ENCODE assay signal across 22 mouse cellular contexts in the genomic region with DNA sequence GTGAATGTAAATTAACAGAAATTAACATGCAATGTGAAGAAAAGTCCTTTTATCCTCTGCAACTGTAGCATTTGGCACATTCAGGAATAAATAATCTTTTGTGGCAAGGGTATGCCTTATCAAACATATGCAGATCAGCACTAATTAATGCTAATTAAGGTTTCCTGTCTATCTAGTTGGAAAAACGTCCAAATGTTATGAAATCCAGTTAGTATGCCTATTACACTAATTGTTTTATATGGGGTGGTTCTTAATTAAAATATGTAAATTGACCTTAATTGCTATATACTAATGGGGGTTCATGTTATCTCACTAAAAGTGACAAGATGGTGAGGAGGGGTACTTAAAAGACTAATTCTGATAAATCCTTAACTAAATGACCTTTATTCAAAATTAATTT.
DNase-seq lines count a peak whose midpoint lies in the region; ATAC-seq and TF ChIP-seq lines count a peak whose summit lies in the region.
"Had no signal": no experiment of that assay in that cellular context is flagged by ENCODE, and none has a peak within 500 bp of the region (broad histone marks: within the 10 kb centered on the region; RNA-seq: fewer than 3 reads in every experiment).

No protein-coding gene starts in this region.

- DNase-seq in hindbrain, embryonic 10.5 days (ENCODE audit: low spot score), result no peak
- DNase-seq in midbrain, embryonic 14.5 days, result peak; percentile 57
- peak; percentile 40 for DNase-seq in brain, embryonic 18.5 days (ENCODE audit: low read depth, low spot score)
- DNase-seq in forebrain, postnatal 0 days, result no peak
- DNase-seq in liver, postnatal 0 days, result no peak
- no peak for DNase-seq in thymus, postnatal 36 days
- DNase-seq: adrenal gland, postnatal 36 days; gastrocnemius, postnatal 25 days; heart, adult 18-20 months; heart, postnatal 10 days; kidney, adult 9 months; kidney, postnatal 14 days; lung, adult 18-20 months; lung, postnatal 10 days had no signal

- ATAC-seq in hindbrain, embryonic 12.5 days (ENCODE audit: low FRiP score), result peak; percentile 63
- peak; percentile 63; the same call in 1 of the 2 replicates for ATAC-seq in midbrain, embryonic 14.5 days (ENCODE audit: low FRiP score, low TSS enrichment)
- ATAC-seq in midbrain, embryonic 16.5 days, result no peak
- ATAC-seq in forebrain, postnatal 0 days, result peak; percentile 72; the same call in 1 of the 2 replicates
- ATAC-seq in liver, postnatal 0 days, result no peak
- ATAC-seq: intestine, embryonic 16.5 days had no signal

- WGBS in hindbrain, embryonic 12.5 days, result 20% methylated on average over 1 of the region's 1 CpGs
- WGBS in hindbrain, embryonic 10.5 days, result 30% methylated on average over 1 of the region's 1 CpGs
- 29% methylated on average over 1 of the region's 1 CpGs for WGBS in midbrain, embryonic 14.5 days
- 10% methylated on average over 1 of the region's 1 CpGs for WGBS in midbrain, embryonic 16.5 days
- WGBS in forebrain, postnatal 0 days, result 8% methylated on average over 1 of the region's 1 CpGs
- WGBS in liver, postnatal 0 days (ENCODE audit: insufficient replicate concordance), result 25% methylated on average over 1 of the region's 1 CpGs

- H3K27ac ChIP-seq in hindbrain, embryonic 12.5 days, result no peak overlapping the region
- no peak overlapping the region for H3K27ac ChIP-seq in hindbrain, embryonic 10.5 days
- no peak overlapping the region for H3K27ac ChIP-seq in midbrain, embryonic 14.5 days (replicated peaks; ENCODE audit: low read depth, low read length)
- no peak overlapping the region for H3K27ac ChIP-seq in midbrain, embryonic 16.5 days (ENCODE audit: low read length)
- no peak overlapping the region for H3K27ac ChIP-seq in forebrain, postnatal 0 days (ENCODE audit: low read depth, low read length)
- no peak overlapping the region for H3K27ac ChIP-seq in liver, postnatal 0 days (ENCODE audit: low read depth)
- H3K27ac ChIP-seq: hindbrain, embryonic 15.5 days; limb, embryonic 12.5 days; stomach, postnatal 0 days had no signal

- no peaks in the 10 kb centered on the region for H3K27me3 ChIP-seq in hindbrain, embryonic 12.5 days
- no peaks in the 10 kb centered on the region for H3K27me3 ChIP-seq in hindbrain, embryonic 10.5 days (ENCODE audit: insufficient read depth, poor library complexity, severe bottlenecking)
- no peaks in the 10 kb centered on the region for H3K27me3 ChIP-seq in midbrain, embryonic 14.5 days (ENCODE audit: control insufficient read depth, insufficient read depth, low read length)
- no peaks in the 10 kb centered on the region for H3K27me3 ChIP-seq in midbrain, embryonic 16.5 days (ENCODE audit: control insufficient read depth, insufficient read depth, low read depth, low read length)
- no peaks in the 10 kb centered on the region for H3K27me3 ChIP-seq in forebrain, postnatal 0 days (ENCODE audit: insufficient read depth, low read length)
- H3K27me3 ChIP-seq in liver, postnatal 0 days (ENCODE audit: insufficient read depth, low read length), result no peaks in the 10 kb centered on the region
- H3K27me3 ChIP-seq: heart, embryonic 12.5 days; limb, embryonic 12.5 days had no signal

- H3K4me1 ChIP-seq in hindbrain, embryonic 12.5 days, result no peaks in the 10 kb centered on the region
- H3K4me1 ChIP-seq in hindbrain, embryonic 10.5 days (replicated peaks), result 0 out of 2 replicates have a peak, but pooled peaks cover 4% of the 10 kb centered on the region
- no peaks in the 10 kb centered on the region for H3K4me1 ChIP-seq in midbrain, embryonic 14.5 days (ENCODE audit: control insufficient read depth, insufficient read depth, low read length)
- H3K4me1 ChIP-seq in midbrain, embryonic 16.5 days (ENCODE audit: control insufficient read depth, insufficient read depth, low read length), result peaks cover 6% of the 10 kb centered on the region
- no peaks in the 10 kb centered on the region for H3K4me1 ChIP-seq in forebrain, postnatal 0 days (ENCODE audit: insufficient read depth)
- no peaks in the 10 kb centered on the region for H3K4me1 ChIP-seq in liver, postnatal 0 days (ENCODE audit: insufficient read depth)
- H3K4me1 ChIP-seq: heart, embryonic 12.5 days; limb, embryonic 12.5 days had no signal

- no peak overlapping the region for H3K9ac ChIP-seq in hindbrain, embryonic 12.5 days
- no peak overlapping the region for H3K9ac ChIP-seq in midbrain, embryonic 14.5 days (replicated peaks; ENCODE audit: low read length)
- no peak overlapping the region for H3K9ac ChIP-seq in midbrain, embryonic 16.5 days (ENCODE audit: low read depth, low read length)
- no peak overlapping the region for H3K9ac ChIP-seq in forebrain, postnatal 0 days
- no peak overlapping the region for H3K9ac ChIP-seq in liver, postnatal 0 days (replicated peaks)
- H3K9ac ChIP-seq: heart, embryonic 12.5 days; hindbrain, embryonic 15.5 days; limb, embryonic 12.5 days had no signal

- H3K36me3 ChIP-seq in hindbrain, embryonic 12.5 days, result no peaks in the 10 kb centered on the region
- no peaks in the 10 kb centered on the region for H3K36me3 ChIP-seq in hindbrain, embryonic 10.5 days
- no peaks in the 10 kb centered on the region for H3K36me3 ChIP-seq in midbrain, embryonic 14.5 days (ENCODE audit: control insufficient read depth, insufficient read depth, low read length)
- H3K36me3 ChIP-seq in midbrain, embryonic 16.5 days (ENCODE audit: control insufficient read depth, insufficient read depth, low read length), result no peaks in the 10 kb centered on the region
- H3K36me3 ChIP-seq in forebrain, postnatal 0 days (ENCODE audit: insufficient read depth), result no peaks in the 10 kb centered on the region
- no peaks in the 10 kb centered on the region for H3K36me3 ChIP-seq in liver, postnatal 0 days (replicated peaks; ENCODE audit: insufficient read depth, low read length)
- H3K36me3 ChIP-seq: heart, embryonic 12.5 days; hindbrain, embryonic 15.5 days; limb, embryonic 12.5 days had no signal

- no peak overlapping the region for H3K4me2 ChIP-seq in hindbrain, embryonic 12.5 days (replicated peaks)
- H3K4me2 ChIP-seq in midbrain, embryonic 14.5 days (ENCODE audit: low read length), result no peak overlapping the region
- no peak overlapping the region for H3K4me2 ChIP-seq in midbrain, embryonic 16.5 days (ENCODE audit: low read length)
- H3K4me2 ChIP-seq in forebrain, postnatal 0 days (ENCODE audit: low read depth), result no peak overlapping the region
- no peak overlapping the region for H3K4me2 ChIP-seq in liver, postnatal 0 days (ENCODE audit: low read depth, low read length)
- H3K4me2 ChIP-seq: heart, embryonic 12.5 days; hindbrain, embryonic 15.5 days; limb, embryonic 12.5 days; liver, embryonic 11.5 days had no signal

- H3K4me3 ChIP-seq in hindbrain, embryonic 12.5 days, result no peak overlapping the region
- no peak overlapping the region for H3K4me3 ChIP-seq in hindbrain, embryonic 10.5 days
- H3K4me3 ChIP-seq in midbrain, embryonic 14.5 days (replicated peaks; ENCODE audit: low read depth, low read length), result no peak overlapping the region
- H3K4me3 ChIP-seq in midbrain, embryonic 16.5 days (ENCODE audit: low read depth, low read length), result no peak overlapping the region
- H3K4me3 ChIP-seq in forebrain, postnatal 0 days (ENCODE audit: low read depth, low read length), result no peak overlapping the region
- H3K4me3 ChIP-seq in liver, postnatal 0 days (ENCODE audit: low read depth, low read length), result no peak overlapping the region
- H3K4me3 ChIP-seq: heart, embryonic 12.5 days; hindbrain, embryonic 15.5 days; limb, embryonic 12.5 days had no signal

- H3K9me3 ChIP-seq in hindbrain, embryonic 12.5 days (replicated peaks), result no peaks in the 10 kb centered on the region
- no peaks in the 10 kb centered on the region for H3K9me3 ChIP-seq in hindbrain, embryonic 10.5 days
- no peaks in the 10 kb centered on the region for H3K9me3 ChIP-seq in midbrain, embryonic 14.5 days (ENCODE audit: control insufficient read depth, low read length)
- no peaks in the 10 kb centered on the region for H3K9me3 ChIP-seq in midbrain, embryonic 16.5 days (replicated peaks; ENCODE audit: control insufficient read depth, low read length, poor library complexity, severe bottlenecking)
- H3K9me3 ChIP-seq in forebrain, postnatal 0 days (ENCODE audit: low read length), result no peaks in the 10 kb centered on the region
- H3K9me3 ChIP-seq in liver, postnatal 0 days (ENCODE audit: low read length), result no peaks in the 10 kb centered on the region
- H3K9me3 ChIP-seq: heart, embryonic 12.5 days; hindbrain, embryonic 15.5 days; limb, embryonic 12.5 days had no signal

- no peak for TF ChIP-seq CTCF in forebrain, postnatal 0 days (IDR thresholded peaks at IDR 0.05; ENCODE audit: low read depth)
- TF ChIP-seq CTCF in liver, postnatal 0 days (IDR thresholded peaks at IDR 0.05; ENCODE audit: low read depth), result no peak

- no peak for TF ChIP-seq EP300 in liver, postnatal 0 days (IDR thresholded peaks at IDR 0.05; ENCODE audit: low read depth)

Comparison
In these comparisons a context has a peak if more than half of its experiments do, and no peak if none do; other contexts are left out.
1. ATAC-seq: peak in hindbrain, embryonic 12.5 days (single experiment), midbrain, embryonic 14.5 days (single experiment) and forebrain, postnatal 0 days (single experiment); none in midbrain, embryonic 16.5 days (single experiment) and liver, postnatal 0 days (single experiment).
2. DNase-seq: peak in midbrain, embryonic 14.5 days (single experiment) and brain, embryonic 18.5 days (single experiment); none in hindbrain, embryonic 10.5 days (single experiment), forebrain, postnatal 0 days (single experiment), liver, postnatal 0 days (single experiment) and thymus, postnatal 36 days (0 of 2).